Mouse (Mus musculus) cerebellum, adult 18-20 months (tissue): ENCODE results near the gene Taf11.

Experiments
- DNase-seq, 2 experiments: peaks; one replicate each; pipeline ENCODE4 v3.0.0; 2021

The Taf11 gene

DNA sequence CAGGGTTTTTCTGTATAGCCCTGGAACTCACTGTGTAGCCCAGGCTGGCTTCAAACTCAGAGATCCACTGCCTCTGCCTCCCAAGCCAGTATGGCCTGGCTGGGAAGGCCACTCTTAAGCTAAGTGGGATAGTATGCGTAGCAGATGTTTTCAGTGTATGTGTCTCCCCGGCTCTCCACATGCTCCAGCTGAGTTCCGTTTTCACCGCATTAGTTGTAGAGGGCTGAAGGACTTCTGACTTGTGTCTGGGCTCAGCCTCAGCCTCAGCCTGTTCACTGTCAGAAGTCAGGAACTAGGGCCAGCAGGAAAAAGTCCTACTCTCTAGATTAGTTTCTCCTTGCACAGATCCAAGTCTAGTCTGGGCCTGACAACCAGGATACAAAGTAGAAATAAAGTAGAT lies 6.7 kb upstream of the Taf11 start:
- DNase-seq = no peak

DNA sequence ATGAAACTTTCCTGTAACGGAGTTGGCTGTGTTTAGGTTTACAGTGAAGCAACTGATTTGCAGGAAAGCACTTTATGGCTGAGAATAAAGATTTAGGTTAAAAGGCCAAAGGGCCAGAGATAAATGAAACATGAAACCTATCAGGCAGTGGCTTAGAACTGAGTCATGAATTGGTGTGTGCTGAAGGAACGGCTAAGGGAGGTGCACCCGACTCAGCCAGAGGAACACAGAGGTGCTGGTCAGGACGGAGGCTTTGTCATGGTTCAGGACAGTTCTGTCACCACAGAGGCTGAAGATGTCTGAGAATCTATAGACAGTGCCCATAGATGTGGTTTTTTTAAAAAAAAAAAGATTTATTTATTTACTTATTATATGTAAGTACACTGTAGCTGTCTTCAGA lies 5.1 kb upstream of the Taf11 start:
- DNase-seq = no peak

DNA sequence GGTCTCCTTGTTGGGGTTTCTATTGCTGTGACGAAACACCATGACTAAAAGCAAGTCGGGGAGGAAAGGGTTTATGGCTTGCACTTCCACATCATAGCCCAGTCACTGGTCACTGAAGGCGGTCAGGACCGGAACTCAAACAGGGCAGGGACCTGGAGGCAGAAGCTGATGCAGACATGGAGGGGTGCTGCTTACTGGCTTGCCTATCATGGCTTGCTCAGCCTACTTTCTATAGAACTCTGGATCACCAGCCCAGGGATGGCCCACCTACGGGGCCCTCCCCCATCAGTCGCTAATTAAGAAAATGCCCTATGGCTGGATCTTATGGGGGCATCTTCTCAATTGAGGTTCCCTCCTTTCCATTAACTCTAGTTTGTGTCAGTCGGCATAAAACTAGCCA lies 1.7 kb upstream of the Taf11 start:
- DNase-seq = no peak

DNA sequence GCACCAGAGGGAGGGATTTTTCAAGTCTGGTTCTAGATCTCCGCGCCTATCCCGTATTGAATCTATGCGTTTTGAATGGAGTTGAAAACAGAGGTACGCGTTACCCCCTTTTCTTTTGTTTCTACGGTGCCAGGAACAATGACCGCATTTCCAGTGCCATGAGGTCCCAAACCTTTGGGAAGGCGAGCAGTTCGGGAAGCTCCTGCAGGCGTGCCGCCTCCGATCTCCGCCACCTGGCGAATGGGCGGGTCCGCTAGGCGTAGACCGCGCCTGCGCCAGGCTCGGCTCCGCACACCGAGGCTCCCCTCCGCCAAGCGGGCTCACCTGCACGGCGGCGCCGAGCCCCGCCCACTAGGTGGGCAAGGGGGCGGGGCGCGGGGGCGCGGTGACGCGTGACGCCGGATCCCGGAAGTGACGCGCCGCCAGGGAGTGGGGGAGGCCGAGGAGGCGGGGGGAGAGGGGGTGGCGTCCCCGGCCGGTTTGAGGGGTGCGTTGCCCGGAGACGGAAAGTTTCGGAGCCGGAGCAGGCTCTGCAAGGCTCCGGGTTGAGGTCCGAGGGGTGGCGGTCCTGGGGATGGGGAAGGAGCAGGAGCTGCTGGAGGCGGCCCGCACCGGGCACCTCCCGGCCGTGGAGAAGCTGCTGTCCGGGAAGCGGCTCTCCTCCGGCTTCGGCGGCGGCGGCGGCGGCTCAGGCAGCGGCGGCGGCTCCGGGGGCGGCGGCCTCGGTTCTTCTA lies 589 bp downstream of the Taf11 start, which contains the start of gene Anks1:
Anks1 (plus strand) TSS at position 419 of the 734 bp plus-strand sequence.
- peak; percentile 76 to 94 for DNase-seq

DNA sequence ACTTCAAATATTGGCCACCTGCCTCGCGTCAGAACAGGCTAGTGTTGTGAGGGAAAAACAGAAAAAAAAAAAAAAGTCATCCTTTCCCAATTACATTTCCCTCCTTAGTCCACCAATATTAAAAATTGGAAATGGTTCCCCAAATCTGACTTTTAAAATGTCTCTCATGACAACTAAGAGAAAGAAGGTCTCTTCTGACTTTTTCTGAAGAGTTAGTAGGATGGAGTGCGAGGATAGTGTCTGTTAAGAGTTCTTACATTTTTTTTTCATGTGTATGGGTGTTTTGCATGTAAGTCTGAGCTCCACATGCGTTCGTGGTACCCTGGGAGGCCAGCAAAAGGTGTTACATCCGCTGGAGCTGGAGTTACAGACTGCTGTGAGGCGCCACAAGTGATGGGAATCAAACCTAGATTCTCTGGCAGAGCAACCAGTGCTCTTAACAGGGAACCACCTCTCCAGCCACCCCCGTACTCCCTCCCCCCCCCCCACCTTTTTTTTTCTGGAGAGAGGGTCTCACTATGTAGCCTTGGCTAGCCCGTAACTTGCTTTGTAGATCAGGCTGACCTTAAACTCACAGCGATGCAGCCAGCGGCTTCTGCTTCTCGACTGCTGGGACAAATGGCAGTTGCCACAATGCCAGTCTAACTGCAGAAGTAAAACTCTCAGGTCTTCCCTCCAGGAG lies 1.3 kb downstream of the Taf11 start:
- DNase-seq = no peak

DNA sequence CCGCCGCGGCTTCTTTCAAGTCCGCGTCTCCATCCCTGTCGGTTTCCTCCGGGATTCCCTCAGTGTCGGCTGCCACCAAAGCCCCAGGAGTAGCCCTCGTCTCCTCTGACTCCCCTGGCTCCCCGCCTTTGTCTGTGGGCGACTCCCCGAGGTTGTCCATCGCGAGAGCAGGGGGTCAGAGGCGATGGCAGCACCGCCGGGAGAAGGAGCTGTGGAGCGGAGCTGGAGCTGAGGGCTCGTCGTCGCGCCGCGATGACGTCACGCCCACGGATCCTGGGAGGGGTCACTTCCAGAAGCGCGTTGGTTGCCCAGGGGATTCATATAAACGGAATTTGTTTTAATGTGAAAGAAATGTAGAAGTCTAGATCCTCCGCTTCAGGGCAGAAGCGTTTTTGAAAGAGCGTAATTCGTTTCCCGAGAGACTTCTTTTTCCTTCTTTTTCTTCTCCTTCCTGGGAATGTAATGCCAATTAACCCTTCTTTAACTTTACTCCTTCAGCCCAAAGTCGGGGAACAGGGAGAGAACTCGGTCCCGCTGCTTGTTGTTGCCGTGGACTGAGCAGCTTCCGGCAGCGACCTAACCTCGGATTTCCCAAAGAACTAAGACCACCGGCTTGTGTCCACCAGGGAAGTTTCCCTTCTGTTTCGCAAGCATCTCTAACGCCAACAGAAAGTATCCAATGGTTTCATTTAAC lies 2.0 kb downstream of the Taf11 start:
- peak; percentile 92 to 98 for DNase-seq

DNA sequence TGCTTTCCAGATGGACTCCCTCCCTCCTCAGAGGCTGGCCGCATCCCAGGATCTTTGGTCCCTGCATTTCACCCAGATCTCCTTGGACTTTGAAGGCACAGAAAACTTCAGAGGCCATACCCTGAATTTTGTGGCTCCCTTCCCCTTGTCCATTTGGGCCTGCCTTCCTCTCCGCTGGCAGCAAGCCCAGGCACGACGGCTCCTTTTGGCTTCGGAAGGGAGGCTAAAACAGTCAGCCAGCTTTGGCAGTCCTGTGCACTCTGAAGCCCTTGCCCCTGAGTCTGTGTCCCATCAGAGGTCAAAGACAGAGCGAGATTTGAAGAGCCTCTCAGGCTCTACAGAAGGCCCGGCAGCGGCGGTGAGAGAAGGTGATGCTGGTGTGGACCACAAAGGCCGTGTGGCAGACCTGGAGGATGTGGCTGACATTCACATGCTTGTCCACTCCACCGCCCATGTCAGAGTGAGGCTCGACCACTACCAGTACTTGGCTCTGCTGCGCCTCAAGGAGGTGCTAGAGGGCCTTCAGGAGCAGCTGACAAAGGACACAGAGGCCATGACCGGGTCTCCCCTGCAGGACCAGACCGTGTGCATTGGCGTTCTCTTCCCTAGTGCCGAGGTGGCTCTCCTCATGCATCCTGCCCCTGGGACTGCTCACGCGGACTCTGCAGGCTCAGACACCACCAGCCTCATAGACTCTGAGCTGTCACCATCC lies 23.0 kb downstream of the Taf11 start:
- peak; percentile 23 to 28 for DNase-seq

DNA sequence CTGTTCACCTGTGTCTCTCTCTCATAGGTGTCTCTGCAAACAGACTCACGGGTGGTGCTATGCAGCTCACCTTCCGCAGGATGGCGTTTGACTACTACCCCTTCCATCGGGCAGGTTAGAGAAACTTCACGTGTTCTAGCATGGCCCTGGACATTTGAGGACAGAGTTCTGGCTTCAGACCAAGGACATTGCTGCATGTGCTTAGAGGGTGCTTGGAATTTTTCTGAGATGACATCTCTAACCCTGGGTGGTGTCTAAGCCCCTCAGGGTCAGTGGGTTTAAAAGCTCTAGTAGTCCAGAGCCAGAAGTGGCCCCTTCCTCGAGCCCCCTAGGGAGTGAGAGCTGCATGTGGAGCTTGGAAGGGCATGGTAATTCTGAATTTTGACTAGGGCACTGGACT lies 25.6 kb downstream of the Taf11 start:
- DNase-seq = no peak

DNA sequence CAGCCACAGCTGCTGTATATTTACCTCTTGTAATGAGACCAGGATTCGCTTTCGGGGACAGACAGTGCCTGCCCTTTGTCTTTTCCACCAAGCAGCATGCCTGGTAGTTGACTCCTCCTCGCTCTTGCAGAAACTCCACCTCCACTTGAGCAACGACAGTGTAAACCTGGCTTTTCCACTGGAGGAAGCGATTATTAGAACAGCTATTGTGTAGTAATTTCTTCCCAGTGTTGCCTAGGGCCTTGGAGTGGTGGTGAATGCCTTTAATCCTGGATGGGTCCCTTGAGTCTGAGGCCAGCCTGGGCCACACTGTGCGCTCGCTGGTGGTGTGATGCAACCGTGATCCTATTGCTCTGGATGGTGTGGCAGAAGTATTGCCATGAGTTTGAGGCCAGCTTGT lies 26.5 kb downstream of the Taf11 start:
- DNase-seq = no peak

DNA sequence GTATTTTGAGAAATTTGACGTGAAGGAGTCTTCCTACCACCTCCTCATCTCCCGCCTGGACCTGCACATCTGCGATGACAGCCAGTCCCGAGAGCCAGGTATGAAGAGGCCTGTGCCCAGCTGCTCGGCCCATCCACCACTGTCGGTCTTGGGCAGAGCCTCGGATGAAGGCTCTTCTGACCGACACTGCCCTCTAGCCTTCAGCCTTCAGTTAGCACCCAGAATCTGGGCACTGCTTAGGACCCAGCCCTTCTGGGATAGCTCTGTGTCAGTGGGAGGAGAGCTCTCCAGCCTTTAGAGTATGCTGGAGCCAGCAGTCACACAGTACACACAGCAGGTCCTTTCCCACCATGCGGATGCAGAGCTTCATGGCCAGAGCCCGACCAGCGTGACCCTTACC lies 28.1 kb downstream of the Taf11 start:
- peak; percentile 14 to 22 for DNase-seq

DNA sequence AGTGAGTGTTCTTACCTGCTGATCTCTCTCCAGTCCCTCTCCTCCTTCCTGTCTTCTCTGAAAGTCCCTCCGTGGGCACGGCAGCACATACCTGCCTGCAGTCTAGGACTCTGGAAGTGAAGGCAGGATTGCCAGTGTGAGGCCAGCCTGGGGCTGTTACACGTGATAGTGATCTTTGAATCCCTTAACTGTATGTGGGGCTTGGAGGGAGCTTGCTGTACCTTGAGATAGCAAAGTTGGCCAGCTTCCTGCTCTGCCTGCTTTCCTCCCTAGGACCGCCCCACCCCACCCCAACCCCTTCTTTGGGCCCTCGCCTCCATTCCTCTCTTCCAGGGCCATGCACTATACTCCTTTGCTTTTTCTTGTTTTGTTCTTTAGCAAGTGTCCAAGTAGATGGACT lies 35.1 kb downstream of the Taf11 start:
- DNase-seq = no peak

DNA sequence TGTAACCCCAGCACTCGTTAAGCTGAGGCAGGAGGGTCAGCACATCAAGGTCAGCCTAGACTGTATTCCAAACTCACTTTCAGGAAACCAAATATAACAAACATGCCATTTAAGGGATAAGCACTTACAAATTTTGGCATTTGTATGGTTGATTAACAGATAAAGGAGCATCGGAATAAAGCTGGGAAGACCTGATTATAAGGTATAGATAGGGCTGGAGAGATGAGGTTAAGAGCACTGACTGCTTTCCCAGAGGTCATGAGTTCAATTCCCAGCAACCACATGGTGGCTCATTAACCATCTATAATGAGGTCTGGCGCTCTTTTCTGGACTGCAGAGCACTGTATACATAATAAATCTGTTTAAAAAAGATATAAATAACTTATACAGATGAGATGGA lies 36.1 kb downstream of the Taf11 start:
- no peak for DNase-seq

DNA sequence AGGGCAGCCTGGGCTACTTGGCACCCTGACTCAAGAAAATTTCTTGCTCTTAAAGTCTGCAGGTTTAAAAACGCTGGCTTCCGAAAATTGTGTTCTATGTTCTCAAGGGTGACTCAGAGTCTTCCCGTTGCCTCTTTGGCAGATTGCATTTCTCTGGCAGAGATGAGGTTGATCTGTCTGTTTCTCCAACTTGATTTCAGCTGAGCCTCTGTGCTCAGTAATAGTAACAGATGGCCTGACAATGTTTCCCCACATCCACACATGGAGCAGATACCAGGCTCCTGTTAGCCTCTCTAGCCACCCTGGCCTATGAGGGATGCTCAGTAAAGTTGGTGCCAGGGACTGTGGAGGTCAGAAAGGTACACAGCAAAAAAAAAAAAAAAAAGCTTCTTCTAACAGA lies 37.8 kb downstream of the Taf11 start:
- peak; percentile 62 to 76 for DNase-seq

DNA sequence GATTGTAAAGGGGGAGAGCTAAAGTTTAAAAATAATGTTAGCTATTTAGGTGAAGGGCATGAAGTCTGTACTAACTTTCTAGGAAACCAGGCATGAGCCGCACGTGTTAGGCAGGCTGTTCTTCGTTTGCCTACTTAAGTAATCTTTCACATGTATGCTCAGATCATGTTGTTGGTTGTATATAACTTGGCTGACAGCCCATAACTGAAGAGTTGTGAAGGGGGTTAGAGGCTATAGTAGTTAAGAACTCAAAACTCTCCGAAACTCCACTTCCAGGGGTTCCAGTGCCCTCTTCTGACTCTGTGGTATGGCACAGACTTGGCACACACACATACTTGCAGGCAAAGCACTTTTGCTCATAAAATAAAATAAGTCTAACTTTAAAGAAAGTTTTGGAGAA lies 42.9 kb downstream of the Taf11 start:
- no peak for DNase-seq

DNA sequence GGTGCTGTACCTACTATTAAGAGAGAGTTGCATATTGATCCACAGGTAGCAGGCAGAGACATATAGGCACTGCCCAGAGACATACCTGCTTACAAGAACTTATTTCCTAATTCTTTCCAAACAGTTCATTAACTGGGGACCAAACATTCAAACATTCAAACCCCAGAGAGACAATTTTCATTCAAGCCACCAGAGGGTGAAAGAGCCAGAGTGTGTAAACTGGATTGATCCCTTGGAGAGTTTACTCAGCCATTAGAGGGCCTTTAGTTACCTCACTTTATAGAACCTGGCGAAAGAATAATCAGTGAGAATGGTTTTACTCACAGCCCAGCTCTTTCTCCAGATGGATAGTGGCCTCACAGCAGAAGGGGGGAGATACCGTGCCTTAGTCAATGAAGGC lies 44.2 kb downstream of the Taf11 start:
- no peak for DNase-seq

DNA sequence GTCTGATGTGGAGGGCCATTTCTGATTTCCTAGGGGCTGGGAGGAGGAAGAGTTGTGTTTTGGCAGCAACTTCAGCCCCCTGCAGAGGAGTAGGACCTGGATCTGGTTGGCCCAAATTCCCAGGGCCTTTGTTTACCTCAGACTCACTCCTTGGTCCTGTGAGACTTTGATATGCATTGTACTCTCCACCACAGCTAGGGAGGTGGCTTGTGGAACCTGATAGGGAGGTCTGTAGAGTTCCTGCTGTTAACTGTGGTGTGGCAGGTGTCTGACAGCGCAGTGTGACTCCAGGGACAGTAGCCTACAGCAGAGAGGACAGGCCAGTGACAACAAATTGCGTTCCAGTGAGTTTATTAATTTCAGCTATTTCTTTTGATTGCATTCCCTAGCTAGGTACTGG lies 50.5 kb downstream of the Taf11 start:
- DNase-seq = no peak

DNA sequence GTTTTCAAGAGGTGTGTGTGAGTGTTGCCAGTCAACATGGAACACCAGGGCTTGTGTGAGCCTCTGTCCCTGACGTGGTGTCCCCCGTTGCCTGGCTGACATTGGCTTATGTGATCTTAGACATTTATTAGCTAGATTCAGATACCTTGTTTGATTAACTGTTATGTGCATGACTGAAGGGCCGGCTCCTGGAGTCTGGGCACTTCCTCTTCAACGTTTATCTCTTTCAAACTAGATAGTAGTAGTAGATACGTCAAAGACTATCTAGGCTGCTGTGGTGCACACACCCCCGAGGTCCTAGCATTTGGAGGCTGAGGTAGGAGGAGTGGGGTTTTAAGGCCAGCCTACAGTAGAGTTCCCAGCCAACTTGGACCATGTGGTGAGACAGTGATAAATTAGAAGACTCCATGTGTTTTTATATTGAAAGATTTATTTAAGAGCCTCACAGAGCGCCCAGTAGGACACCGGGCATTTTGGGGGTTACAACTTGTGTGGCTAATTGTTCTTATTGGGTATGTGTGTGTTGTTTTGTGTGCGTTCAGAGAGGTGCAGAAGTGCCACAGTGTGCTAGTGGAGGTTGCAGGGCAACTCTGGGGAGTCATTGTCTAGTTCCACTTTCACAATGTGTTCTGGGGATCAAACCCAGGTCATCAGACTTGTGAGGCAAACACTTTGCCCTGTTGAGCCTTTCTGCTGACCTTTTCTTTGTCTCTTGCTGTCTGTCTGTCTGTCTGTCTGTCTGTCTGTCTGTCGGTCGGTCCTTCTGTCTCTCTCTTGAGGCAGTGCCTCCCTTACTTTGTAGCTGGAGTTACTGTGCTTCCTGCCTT lies 51.8 kb downstream of the Taf11 start:
- no peak for DNase-seq

DNA sequence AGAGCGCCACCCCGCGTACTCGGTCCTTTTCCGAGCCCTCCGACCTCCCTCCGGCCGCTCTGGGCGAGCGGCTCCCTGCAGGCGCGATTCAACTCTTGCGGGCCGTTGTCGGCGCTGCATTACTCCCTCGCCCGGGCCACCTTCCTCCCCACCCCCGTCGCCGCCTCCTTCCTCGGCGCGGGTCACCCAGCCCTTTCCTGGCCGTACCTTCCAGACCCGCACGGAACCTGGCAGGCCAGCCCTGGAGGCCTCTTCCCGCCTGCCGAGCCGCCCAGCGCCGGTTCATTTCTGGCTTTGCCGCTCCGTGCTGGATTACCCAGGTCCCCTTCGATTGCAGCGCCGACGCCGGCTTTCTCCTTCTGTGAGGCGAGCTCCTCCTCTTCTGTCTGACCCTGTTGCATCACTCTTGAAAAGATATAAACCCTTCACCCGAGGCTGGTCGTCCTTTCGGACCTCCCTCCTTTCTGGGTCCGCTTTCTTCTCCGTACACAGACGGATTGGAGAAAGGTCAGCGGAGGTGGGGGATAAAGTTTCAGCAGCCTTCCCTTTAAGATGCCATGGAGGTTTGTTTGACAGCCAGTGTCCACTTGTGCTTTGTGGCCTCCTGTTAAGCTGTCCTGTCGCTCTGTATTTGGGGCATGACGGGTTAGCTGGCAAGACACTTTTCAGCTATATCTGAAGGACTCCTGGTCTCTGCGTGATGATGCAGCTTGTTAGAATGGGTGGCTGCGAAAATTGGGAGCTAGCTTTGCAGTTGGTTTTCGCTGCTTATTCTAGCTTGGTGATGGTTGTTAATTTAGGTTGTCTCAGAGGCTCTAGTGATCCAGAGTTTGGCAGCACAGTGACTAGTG lies 52.6 kb downstream of the Taf11 start:
- peak; percentile 30 to 56 for DNase-seq

DNA sequence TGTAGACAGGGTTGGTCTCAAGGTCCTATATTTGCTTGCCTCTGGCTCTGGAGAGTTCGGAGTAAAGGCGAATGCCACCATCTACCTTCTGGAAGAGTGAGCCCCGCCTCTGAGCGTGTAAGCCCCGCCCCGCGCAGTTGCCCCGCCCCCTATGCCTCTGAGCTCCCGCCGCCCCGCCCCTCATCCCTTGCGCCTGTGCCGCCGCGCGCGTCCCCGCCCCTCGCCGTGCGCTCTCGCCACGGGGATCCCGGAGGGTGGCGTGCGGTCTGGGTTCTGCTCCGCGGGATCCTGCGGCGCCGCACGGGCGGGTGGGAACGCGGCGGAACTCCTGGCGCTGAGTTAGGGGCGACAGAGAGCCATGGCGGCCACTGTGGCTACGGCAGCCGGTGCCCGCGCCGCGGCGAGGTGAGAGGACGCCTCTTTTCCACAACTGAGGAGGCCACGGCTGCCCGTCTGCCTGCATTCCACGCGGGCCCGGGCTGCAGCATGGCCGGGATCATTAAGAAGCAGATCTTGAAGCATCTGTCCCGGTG lies 53.3 kb downstream of the Taf11 start, which contains the start of gene Uhrf1bp1:
Uhrf1bp1 (plus strand) TSS at position 177 of the 533 bp plus-strand sequence.
- DNase-seq = peak; percentile 77 to 85
